Mouse (Mus musculus) embryonic facial prominence, embryonic 10.5 days (tissue): ENCODE results near the gene Mllt10. TPM values are rescaled to one million over a fixed set of nuclear protein-coding genes. Genes with fewer than 3 reads are reported as not detected.
A peak's percentile ranks its signal among the peaks of the same experiment; 100 is the strongest.

Experiments
- DNase-seq: peaks from one replicate; pipeline ENCODE4 v3.0.0-alpha.2; 2017; ENCODE audit warnings: low spot score
- H3K27ac ChIP-seq: fragments of 300-500 bp; sonication (generic); replicated peaks from 2 replicates; pipeline ENCODE4 v1.5.1; 2016; ENCODE audit warnings: mild to moderate bottlenecking
- H3K27me3 ChIP-seq: fragments of 300-500 bp; sonication (generic); replicated peaks from 2 replicates; pipeline ENCODE4 v1.6.1; 2016; ENCODE audit warnings: low read depth, mild to moderate bottlenecking; ENCODE audit not compliant: poor library complexity, severe bottlenecking
- H3K36me3 ChIP-seq: fragments of 300-500 bp; sonication (generic); replicated peaks from 2 replicates; pipeline ENCODE4 v1.6.1; 2016; ENCODE audit warnings: mild to moderate bottlenecking, moderate library complexity
- H3K4me1 ChIP-seq: fragments of 300-500 bp; sonication (generic); 2 replicates; pipeline ENCODE4 v1.6.1; 2016
- H3K4me3 ChIP-seq: fragments of 300-500 bp; sonication (generic); 2 replicates; pipeline ENCODE4 v1.5.1; 2016; ENCODE audit warnings: mild to moderate bottlenecking, moderate library complexity
- H3K9me3 ChIP-seq: fragments of 300-500 bp; sonication (generic); 2 replicates; pipeline ENCODE4 v1.6.1; 2016; ENCODE audit warnings: mild to moderate bottlenecking
- WGBS: fragments of 180-500 bp; shearing (Covaris S2); methylation state at CpG from one replicate; pipeline ENCODE4 v1.1.7; 2016; 5-methylcytosine and 5-hydroxymethylcytosine counted together
- microRNA-seq: library from miRNA; unstranded; fragments of <30 nt; microRNA quantifications from one replicate; pipeline ENCODE4, GENCODE M21; 2017
- polyA plus RNA-seq: library from polyadenylated mRNA; unstranded; fragments of >200 nt; fragmentation: Nextera tagmentation; extraction: Ambion mirVana; gene quantifications from 2 replicates; pipeline ENCODE4 v1.2.1, GENCODE M21; 2016

The Mllt10 gene
- polyA plus RNA-seq, 1 experiment from 2014 or later = 65.5 TPM

DNA sequence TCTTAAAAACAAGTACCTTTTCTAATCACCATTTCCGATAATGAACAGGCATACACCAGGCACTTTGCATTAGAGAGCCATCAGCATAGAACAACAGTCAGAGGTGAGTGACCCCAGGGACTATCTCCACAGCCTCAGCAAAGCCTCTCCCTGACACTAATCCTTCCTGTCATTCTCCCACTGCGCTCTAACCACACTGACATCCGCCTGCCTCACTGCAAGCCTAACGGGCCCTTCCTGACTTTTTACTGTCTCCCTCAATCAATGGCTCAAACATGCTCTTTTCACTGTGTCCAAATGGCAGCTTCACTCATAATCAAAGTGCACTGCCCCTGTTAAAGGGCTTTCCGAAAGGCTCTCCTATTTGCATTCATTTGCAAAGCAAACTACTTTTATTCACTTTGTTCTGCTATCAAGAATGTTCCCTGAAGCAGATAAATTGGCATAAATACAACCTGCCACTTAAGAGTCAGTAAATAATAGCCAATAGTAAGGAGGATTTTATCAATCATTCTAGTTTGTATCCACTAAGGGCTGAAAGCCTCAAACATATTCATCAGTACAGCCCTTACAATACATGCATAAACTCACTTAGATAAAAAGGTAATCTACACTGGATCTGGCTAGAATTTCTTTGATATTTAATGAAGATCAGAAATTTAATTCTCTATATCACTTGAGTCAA, 178.0 kb downstream of the Mllt10 start:
- DNase-seq = no peak
- Histone ChIP-seq H3K9me3 (no peaks in the 10 kb centered on the region), H3K4me1 (peaks cover 53% of the 10 kb centered on the region), H3K36me3 (0 out of 2 replicates have a peak, but pooled peaks cover 3% of the 10 kb centered on the region), H3K27me3 (no peaks in the 10 kb centered on the region), H3K4me3 (no peak overlapping the region), H3K27ac (no peak overlapping the region)
- 3% methylated on average over 5 of the region's 5 CpGs for WGBS

DNA sequence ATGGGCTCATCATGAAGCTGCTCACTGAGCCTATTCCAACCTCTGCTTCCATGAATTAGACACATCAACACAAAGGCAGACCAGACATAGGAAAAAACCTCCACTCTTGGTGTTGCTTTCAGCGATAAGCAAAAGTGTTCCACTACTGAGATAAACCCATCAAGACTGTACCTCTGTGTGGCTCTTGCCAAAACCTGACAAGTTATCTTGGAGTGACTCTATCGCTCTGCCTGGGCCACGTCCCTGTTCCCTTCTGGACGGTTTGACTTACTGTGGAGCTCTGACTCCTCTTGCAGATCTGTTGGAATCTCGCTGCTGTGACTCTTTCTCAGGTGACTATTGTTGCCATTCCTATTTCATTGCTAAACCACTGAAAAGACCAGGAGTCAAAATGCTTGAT, 180.5 kb downstream of the Mllt10 start:
- WGBS = 93% methylated on average over 5 of the region's 5 CpGs

DNA sequence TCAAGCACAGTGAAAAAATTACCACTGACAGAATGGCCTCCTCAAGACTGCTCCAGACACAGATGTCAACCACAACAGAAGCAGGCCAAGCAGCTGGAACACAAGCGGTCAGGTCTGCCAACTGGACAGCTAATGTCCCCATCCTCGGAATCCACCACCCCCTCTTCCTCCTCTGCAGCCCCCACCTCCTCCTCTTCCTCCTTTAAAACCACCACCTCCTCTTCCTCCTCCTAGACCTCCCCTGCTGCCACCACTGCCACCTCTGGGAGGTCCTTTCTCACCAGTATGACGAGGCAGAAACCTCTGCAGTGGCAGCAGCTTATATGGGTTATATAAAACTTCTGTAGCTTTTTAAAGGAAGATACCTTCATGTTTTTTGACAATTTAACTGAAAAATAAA, 194.2 kb downstream of the Mllt10 start:
- Histone ChIP-seq H3K4me1 (no peaks in the 10 kb centered on the region), H3K4me3 (no peak overlapping the region), H3K36me3 (peaks cover 39% of the 10 kb centered on the region), H3K27me3 (no peaks in the 10 kb centered on the region), H3K27ac (no peak overlapping the region), H3K9me3 (peaks cover 8% of the 10 kb centered on the region; the same call in 1 of the 2 replicates)
- WGBS = 89% methylated on average over 3 of the region's 3 CpGs
- no peak for DNase-seq

More for the DNA sequence above, 180.5 kb downstream of the Mllt10 start:
- DNase-seq = no peak
- Histone ChIP-seq H3K27me3 (no peaks in the 10 kb centered on the region), H3K4me3 (no peak overlapping the region), H3K27ac (no peak overlapping the region), H3K4me1 (peaks cover 29% of the 10 kb centered on the region), H3K9me3 (no peaks in the 10 kb centered on the region), H3K36me3 (0 out of 2 replicates have a peak, but pooled peaks cover 6% of the 10 kb centered on the region)

Small RNAs within 50 kb of the gene (microRNA-seq; reads per million reads assigned to microRNA genes)
- not detected for gene Gm23638
- 21.3 reads per million, percentile 31 among the genes with 10 or more reads in this experiment for gene Mir7655

Other genes with a start within 250 kb of the Mllt10 start
- gene H2al2a, start 58.3 kb upstream of the Mllt10 start, polyA plus RNA-seq = not detected in 2 replicates
- 12.7 and 17.7 TPM in 2 replicates for gene A930004D18Rik, start 17.5 kb upstream of the Mllt10 start, polyA plus RNA-seq
- 15.5 and 16.6 TPM in 2 replicates for gene Skida1, start 6.2 kb upstream of the Mllt10 start, polyA plus RNA-seq